Mouse (Mus musculus) forebrain, embryonic 11.5 days (tissue): Measurements from ENCODE around the gene Siglece. TPM values are rescaled to one million over a fixed set of nuclear protein-coding genes. Genes with fewer than 3 reads are reported as not detected.
"Not testable (repeated sequence)": the region's sequence is repeated elsewhere in the genome, so short reads cannot be mapped to it uniquely, and the experiment has no call there.

Experiments
- ATAC-seq: fragments of 200-750 bp; cut with Nextera tagmentation; replicated peaks from 2 replicates; pipeline ENCODE4 v1.8.0; 2017; ENCODE audit warnings: moderate TSS enrichment; ENCODE audit not compliant: low FRiP score
- DNase-seq: peaks from one replicate; pipeline ENCODE4 v3.0.0-alpha.2; 2017; ENCODE audit warnings: low spot score
- H3K27ac ChIP-seq: fragments of 300-500 bp; sonication (generic); 2 replicates; pipeline ENCODE4 v1.5.1; 2014; ENCODE audit warnings: low read depth, low read length
- H3K27me3 ChIP-seq: fragments of 300-500 bp; sonication (generic); 2 replicates; pipeline ENCODE4 v1.6.1; 2014; ENCODE audit warnings: mild to moderate bottlenecking, low read length, mixed read lengths; ENCODE audit not compliant: control insufficient read depth, insufficient read depth
- H3K36me3 ChIP-seq: fragments of 300-500 bp; sonication (generic); 2 replicates; pipeline ENCODE4 v1.6.1; 2014; ENCODE audit warnings: mild to moderate bottlenecking, low read length, moderate library complexity, mixed read lengths; ENCODE audit not compliant: control insufficient read depth, insufficient read depth
- H3K4me1 ChIP-seq: fragments of 300-500 bp; sonication (generic); replicated peaks from 2 replicates; pipeline ENCODE4 v1.6.1; 2014; ENCODE audit warnings: low read length, mixed read lengths; ENCODE audit not compliant: control insufficient read depth, insufficient read depth
- H3K4me2 ChIP-seq: fragments of 300-500 bp; sonication (generic); 2 replicates; pipeline ENCODE4 v1.6.1; 2014; ENCODE audit warnings: low read depth, mild to moderate bottlenecking, low read length, moderate library complexity, mixed read lengths; ENCODE audit not compliant: severe bottlenecking
- H3K4me3 ChIP-seq: fragments of 300-500 bp; sonication (generic); 2 replicates; pipeline ENCODE4 v1.5.1; 2014; ENCODE audit warnings: low read depth, low read length
- H3K9ac ChIP-seq: fragments of 300-500 bp; sonication (generic); 2 replicates; pipeline ENCODE4 v1.6.1; 2014; ENCODE audit warnings: low read length
- H3K9me3 ChIP-seq: fragments of 300-500 bp; sonication (generic); 2 replicates; pipeline ENCODE4 v1.6.1; 2016; ENCODE audit warnings: low read length, mixed read lengths; ENCODE audit not compliant: control insufficient read depth
- WGBS: fragments of 180-500 bp; shearing (Covaris S2); extraction: QIAGEN DNeasy Blood & Tissue Kit; methylation state at CpG from one replicate; pipeline ENCODE4 v1.1.7; 2014; 5-methylcytosine and 5-hydroxymethylcytosine counted together
- polyA plus RNA-seq: library from polyadenylated mRNA; unstranded; fragments of >200 nt; fragmentation: Nextera tagmentation; extraction: Ambion mirVana; gene quantifications from 2 replicates; pipeline ENCODE4 v1.2.1, GENCODE M21; 2014

The Siglece gene
- polyA plus RNA-seq, 1 experiment from 2014 or later = 0.32 TPM

DNA sequence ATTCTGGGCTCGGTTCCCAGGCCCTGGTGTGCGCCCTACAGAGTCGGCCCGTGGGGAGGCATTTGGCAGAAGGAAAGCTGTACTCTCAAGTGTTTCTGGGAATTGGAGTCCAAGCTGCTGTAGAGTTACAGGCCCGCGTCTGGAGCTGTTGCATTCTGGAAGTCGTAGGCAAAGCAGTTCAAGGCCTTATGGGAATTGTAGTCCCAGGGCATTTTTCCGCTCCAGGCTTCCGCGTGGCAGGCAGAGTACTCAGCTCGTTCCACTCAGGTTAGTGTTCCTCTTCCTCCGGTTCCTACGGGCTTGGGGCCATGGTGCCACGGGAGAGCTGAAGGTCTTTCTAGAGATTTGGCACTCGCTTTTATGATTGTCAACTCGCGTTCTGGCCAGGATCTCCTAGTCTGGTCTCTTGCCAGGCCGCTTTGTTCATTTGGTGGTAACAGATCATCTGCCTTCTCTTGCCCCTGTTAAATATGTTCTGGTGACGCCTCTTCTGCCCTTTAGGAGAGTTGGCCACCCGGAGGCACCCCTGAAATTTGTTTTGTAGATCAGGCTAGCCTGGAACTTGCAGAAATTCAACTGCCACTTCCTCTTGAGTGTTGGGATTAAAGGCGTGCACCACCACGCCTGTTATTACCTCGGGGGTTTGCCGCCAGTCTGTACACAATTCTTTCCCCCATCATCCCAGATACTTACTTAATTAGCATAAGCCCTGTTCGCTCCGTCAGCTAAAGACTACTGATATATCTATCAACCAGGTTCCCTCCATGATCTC is 12.0 kb upstream of the Siglece start, which contains the start of gene Ctu1:
Gene Ctu1 (plus strand): TSS at position 208 of the 772 bp plus-strand sequence.
- DNase-seq (peak; percentile 85), ATAC-seq (peak; percentile 94)
- H3K4me1 ChIP-seq = peaks cover 6% of the 10 kb centered on the region; the same call in 1 of the 2 replicates
- H3K4me2 ChIP-seq = peak within 1 kb of the TSS; percentile 56
- H3K9me3 ChIP-seq = no peaks in the 10 kb centered on the region
- no peak within 1 kb of the TSS for H3K27ac ChIP-seq
- peak within 1 kb of the TSS; percentile 70 for H3K9ac ChIP-seq
- H3K36me3 ChIP-seq = peaks cover 12% of the 10 kb centered on the region
- no peaks in the 10 kb centered on the region for H3K27me3 ChIP-seq
- H3K4me3 ChIP-seq = peak within 1 kb of the TSS; percentile 64
- WGBS = under 1% methylated on average over 26 of the region's 26 CpGs

- H3K4me2 ChIP-seq = peak overlapping the region; percentile 43; the same call in 1 of the 2 replicates
- no peak overlapping the region for H3K27ac ChIP-seq
- peak overlapping the region; percentile 64 for H3K4me3 ChIP-seq
- no peak for DNase-seq
- peak overlapping the region; percentile 46 for H3K9ac ChIP-seq
- H3K9me3 ChIP-seq = no peaks in the 10 kb centered on the region
- no peak for ATAC-seq
- 68% methylated on average over 11 of the region's 11 CpGs for WGBS
- peaks cover 6% of the 10 kb centered on the region; the same call in 1 of the 2 replicates for H3K4me1 ChIP-seq
- H3K36me3 ChIP-seq = peaks cover 5% of the 10 kb centered on the region; the same call in 1 of the 2 replicates
- H3K27me3 ChIP-seq = no peaks in the 10 kb centered on the region
Measured at GRCm38 (mm10) chr7:43671064-43671808, 11.3 kb upstream of the Siglece start.

DNA sequence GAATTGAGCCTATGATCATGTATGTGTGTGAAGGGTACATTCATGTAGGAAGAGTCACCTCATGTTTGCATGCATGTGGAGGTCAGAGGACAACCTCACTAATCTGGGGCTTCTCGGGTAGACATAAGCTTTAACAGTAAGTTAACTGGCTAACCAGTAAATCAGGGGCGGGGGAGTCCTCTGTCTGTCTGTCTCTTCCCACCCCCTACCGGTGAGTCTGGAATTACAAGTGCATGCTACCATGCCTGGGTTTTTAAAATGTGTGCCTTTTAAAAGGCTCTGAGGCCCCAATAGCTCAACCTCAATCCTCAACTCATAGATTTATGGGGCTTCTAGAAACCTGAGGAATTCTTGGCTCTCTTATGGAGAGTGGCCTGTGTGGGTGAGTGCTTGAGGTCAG is 8.6 kb upstream of the Siglece start:
- H3K4me2 ChIP-seq = no peak overlapping the region
- DNase-seq = no peak

GRCm38 (mm10) chr7:43667221-43667620 is 7.3 kb upstream of the Siglece start:
- not testable (repeated sequence) for H3K9ac ChIP-seq, H3K4me2 ChIP-seq, ATAC-seq, H3K4me1 ChIP-seq, H3K27ac ChIP-seq, DNase-seq, H3K36me3 ChIP-seq, H3K27me3 ChIP-seq, H3K9me3 ChIP-seq, H3K4me3 ChIP-seq
- 95% methylated on average over 4 of the region's 4 CpGs for WGBS

More for the DNA sequence above, 8.6 kb upstream of the Siglece start:
- Histone ChIP-seq H3K4me3 (no peak overlapping the region), H3K36me3 (no peaks in the 10 kb centered on the region), H3K27me3 (no peaks in the 10 kb centered on the region), H3K27ac (no peak overlapping the region), H3K9me3 (no peaks in the 10 kb centered on the region), H3K9ac (no peak overlapping the region), H3K4me1 (peaks cover 6% of the 10 kb centered on the region; the same call in 1 of the 2 replicates)
- 22% methylated on average over 3 of the region's 3 CpGs for WGBS
- no peak for ATAC-seq

DNA sequence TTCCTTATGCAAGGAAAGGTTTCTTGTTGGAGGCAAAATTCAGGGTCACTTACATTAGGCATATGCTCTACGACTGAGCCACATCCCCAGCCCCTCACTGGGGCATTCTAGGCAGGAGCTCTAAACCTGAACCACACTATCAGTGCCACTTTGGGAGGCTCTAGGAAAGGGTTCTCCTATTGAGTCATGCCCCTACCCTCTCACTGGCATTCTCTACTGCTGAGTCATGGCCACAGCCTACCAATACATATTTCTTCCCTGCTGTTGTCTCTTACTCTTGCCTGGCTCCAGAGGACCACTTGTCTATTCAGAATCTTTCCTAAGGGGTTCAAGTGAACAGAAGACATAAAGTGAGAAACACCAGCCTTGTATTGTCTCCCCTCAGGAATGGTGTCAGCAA is 2.8 kb upstream of the Siglece start:
- no peak overlapping the region for H3K9ac ChIP-seq
- H3K4me2 ChIP-seq = no peak overlapping the region
- no peak overlapping the region for H3K4me3 ChIP-seq
- ATAC-seq (no peak), DNase-seq (no peak)
- H3K27ac ChIP-seq = no peak overlapping the region
- no peaks in the 10 kb centered on the region for H3K27me3 ChIP-seq
- H3K4me1 ChIP-seq = no peaks in the 10 kb centered on the region
- no peaks in the 10 kb centered on the region for H3K9me3 ChIP-seq
- WGBS = 95% methylated on average over 1 of the region's 1 CpGs
- H3K36me3 ChIP-seq = no peaks in the 10 kb centered on the region

DNA sequence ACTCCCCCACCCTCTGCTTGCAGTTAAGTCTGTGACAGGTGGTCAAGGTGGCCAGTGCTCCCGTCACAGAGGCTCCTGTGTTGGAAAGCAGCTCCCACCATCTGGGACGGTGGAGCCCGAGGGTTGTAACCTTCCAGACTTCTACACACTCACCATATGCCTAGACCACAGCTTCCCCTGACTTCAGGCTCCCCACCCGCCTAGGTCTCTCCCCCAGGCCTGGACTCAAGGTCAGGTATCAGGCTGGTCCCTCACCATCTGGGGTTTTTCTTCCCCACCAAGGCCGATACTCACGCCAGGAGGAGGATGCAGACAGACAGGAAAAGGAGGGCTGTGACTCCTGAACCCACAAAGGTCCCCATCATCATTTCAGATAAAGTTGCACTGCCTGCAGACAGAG is 3.7 kb downstream of the Siglece start:
- H3K27ac ChIP-seq = no peak overlapping the region
- no peak overlapping the region for H3K4me3 ChIP-seq
- H3K4me2 ChIP-seq = no peak overlapping the region
- DNase-seq (no peak), ATAC-seq (no peak)
- H3K4me1 ChIP-seq = no peaks in the 10 kb centered on the region
- no peaks in the 10 kb centered on the region for H3K9me3 ChIP-seq
- no peak overlapping the region for H3K9ac ChIP-seq
- 74% methylated on average over 6 of the region's 6 CpGs for WGBS
- no peaks in the 10 kb centered on the region for H3K27me3 ChIP-seq
- H3K36me3 ChIP-seq = no peaks in the 10 kb centered on the region

DNA sequence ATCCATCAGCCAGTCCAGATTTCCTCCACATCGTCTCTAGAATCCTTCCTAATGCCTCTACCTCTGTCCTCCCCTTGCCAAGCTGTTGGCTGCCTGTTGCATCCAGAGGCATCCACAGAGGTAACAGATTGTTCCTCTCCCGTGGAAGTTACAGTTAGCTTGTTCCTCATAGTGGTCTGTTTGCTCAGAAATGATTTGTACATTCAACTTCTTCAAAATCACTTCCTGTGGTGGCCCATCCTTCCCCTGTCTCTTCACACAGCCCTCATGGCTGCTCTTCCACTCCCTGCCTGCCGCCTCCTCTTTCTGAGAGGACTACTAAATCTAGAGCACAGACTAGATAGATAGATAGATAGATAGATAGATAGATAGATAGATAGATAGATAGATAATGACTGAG is 5.4 kb downstream of the Siglece start:
- DNase-seq = no peak
- WGBS = 82% methylated on average over 3 of the region's 3 CpGs

GRCm38 (mm10) chr7:43652683-43653082 is 7.3 kb downstream of the Siglece start:
- Histone ChIP-seq H3K4me3 (no peak overlapping the region), H3K4me2 (no peak overlapping the region), H3K27me3 (no peaks in the 10 kb centered on the region), H3K36me3 (no peaks in the 10 kb centered on the region), H3K9ac (no peak overlapping the region), H3K9me3 (no peaks in the 10 kb centered on the region), H3K4me1 (no peaks in the 10 kb centered on the region), H3K27ac (no peak overlapping the region)
- no peak for DNase-seq
- no peak for ATAC-seq
- WGBS = 86% methylated on average over 6 of the region's 6 CpGs

More for the DNA sequence above, 5.4 kb downstream of the Siglece start:
- H3K9me3 ChIP-seq = no peaks in the 10 kb centered on the region
- no peak overlapping the region for H3K27ac ChIP-seq
- H3K9ac ChIP-seq = no peak overlapping the region
- no peaks in the 10 kb centered on the region for H3K27me3 ChIP-seq
- H3K4me1 ChIP-seq = no peaks in the 10 kb centered on the region
- no peaks in the 10 kb centered on the region for H3K36me3 ChIP-seq
- H3K4me2 ChIP-seq = no peak overlapping the region
- H3K4me3 ChIP-seq = no peak overlapping the region
- ATAC-seq = no peak
